Mouse (Mus musculus) heart, postnatal 0 days (tissue): ENCODE results near the gene Prkch.

Experiments used
- CTCF ChIP-seq: IDR thresholded peaks from 2 replicates; pipeline ENCODE4 v1.5.1; 2016; ENCODE audit warnings: antibody characterized with exemption, control low read depth, low read depth
- EP300 ChIP-seq: IDR thresholded peaks from 2 replicates; pipeline ENCODE4 v1.6.1; 2016; ENCODE audit warnings: antibody characterized with exemption, low read depth

DNA sequence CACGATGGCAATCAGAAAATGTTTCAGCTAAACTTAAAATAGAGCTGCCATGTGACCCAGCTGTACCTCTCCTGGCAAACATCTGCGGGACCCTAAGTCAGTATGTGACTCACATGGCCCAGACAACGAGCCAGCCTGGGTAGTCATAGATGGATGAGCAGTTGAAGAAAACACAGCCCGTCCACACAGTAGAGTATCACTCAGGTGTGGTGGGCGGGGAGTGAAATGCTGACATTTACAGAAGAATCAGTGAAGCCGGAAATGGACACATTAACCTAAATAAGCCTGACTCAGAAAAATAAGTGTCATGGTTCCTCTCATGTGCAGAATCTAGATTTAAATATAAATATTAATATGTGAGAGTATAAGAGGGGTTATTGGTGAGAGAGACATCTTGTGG, 161.5 kb downstream of the Prkch start:
- TF ChIP-seq CTCF (no peak), EP300 (no peak)
